Mouse (Mus musculus): Measurements from ENCODE around the gene Nlrc4. TPM values are rescaled to one million over a fixed set of nuclear protein-coding genes. Genes with fewer than 3 reads are reported as not detected.

Nlrc4 gene
- polyA plus RNA-seq (2015; fragmentation: Nextera tagmentation; extraction: Ambion mirVana): 8.6 and 9.5 TPM in 2 replicates

- no peaks in the 10 kb centered on the region for H3K9me3 ChIP-seq (ENCODE audit: control insufficient read depth, low read length)
- no peaks in the 10 kb centered on the region for H3K4me1 ChIP-seq (ENCODE audit: control insufficient read depth, insufficient read depth, low read length)
- peak; percentile 66 for ATAC-seq
- peak within 1 kb of the TSS; percentile 42 for H3K4me3 ChIP-seq (ENCODE audit: low read length)
- no peaks in the 10 kb centered on the region for H3K27me3 ChIP-seq (replicated peaks; ENCODE audit: control insufficient read depth, insufficient read depth, low read length)
- 48% methylated on average over 8 of the region's 8 CpGs for WGBS
- H3K4me2 ChIP-seq (ENCODE audit: low read depth, low read length): peak within 1 kb of the TSS; percentile 49
- peak within 1 kb of the TSS; percentile 93 for H3K27ac ChIP-seq (ENCODE audit: low read length)
- no peaks in the 10 kb centered on the region for H3K36me3 ChIP-seq (ENCODE audit: control insufficient read depth, insufficient read depth, low read length)
- peak within 1 kb of the TSS; percentile 54 for H3K9ac ChIP-seq (ENCODE audit: low read depth, low read length)
Measured at GRCm38 (mm10) chr17:74458711-74459408, at the start of gene Nlrc4. Gene Nlrc4 (minus strand): TSS chr17:74459142.

- H3K4me2 ChIP-seq (ENCODE audit: low read depth, low read length): no peak overlapping the region
- no peak for ATAC-seq
Measured at GRCm38 (mm10) chr17:74508600-74508999, 49.7 kb upstream of the Nlrc4 start.

GRCm38 (mm10) chr17:74507934-74508333 is 49.0 kb upstream of the Nlrc4 start:
- Histone ChIP-seq H3K9me3 (ENCODE audit: control insufficient read depth, low read length) (no peaks in the 10 kb centered on the region), H3K27ac (ENCODE audit: low read length) (no peak overlapping the region), H3K36me3 (ENCODE audit: control insufficient read depth, insufficient read depth, low read length) (no peaks in the 10 kb centered on the region), H3K9ac (ENCODE audit: low read depth, low read length) (no peak overlapping the region), H3K4me3 (ENCODE audit: low read length) (no peak overlapping the region), H3K27me3 (replicated peaks; ENCODE audit: control insufficient read depth, insufficient read depth, low read length) (no peaks in the 10 kb centered on the region), H3K4me1 (ENCODE audit: control insufficient read depth, insufficient read depth, low read length) (no peaks in the 10 kb centered on the region), H3K4me2 (ENCODE audit: low read depth, low read length) (no peak overlapping the region)
- no peak for ATAC-seq
- 74% methylated on average over 2 of the region's 2 CpGs for WGBS

More at GRCm38 (mm10) chr17:74508600-74508999, 49.7 kb upstream of the Nlrc4 start:
- Histone ChIP-seq H3K9me3 (ENCODE audit: control insufficient read depth, low read length) (no peaks in the 10 kb centered on the region), H3K4me1 (ENCODE audit: control insufficient read depth, insufficient read depth, low read length) (no peaks in the 10 kb centered on the region), H3K36me3 (ENCODE audit: control insufficient read depth, insufficient read depth, low read length) (no peaks in the 10 kb centered on the region), H3K27me3 (replicated peaks; ENCODE audit: control insufficient read depth, insufficient read depth, low read length) (no peaks in the 10 kb centered on the region), H3K4me3 (ENCODE audit: low read length) (no peak overlapping the region), H3K27ac (ENCODE audit: low read length) (no peak overlapping the region), H3K9ac (ENCODE audit: low read depth, low read length) (no peak overlapping the region)
- WGBS: 92% methylated on average over 3 of the region's 3 CpGs

GRCm38 (mm10) chr17:74501085-74501484 is 42.1 kb upstream of the Nlrc4 start:
- H3K4me2 ChIP-seq (ENCODE audit: low read depth, low read length): no peak overlapping the region
- no peak overlapping the region for H3K4me3 ChIP-seq (ENCODE audit: low read length)
- ATAC-seq: no peak
- H3K9me3 ChIP-seq (ENCODE audit: control insufficient read depth, low read length): no peaks in the 10 kb centered on the region
- no peaks in the 10 kb centered on the region for H3K4me1 ChIP-seq (ENCODE audit: control insufficient read depth, insufficient read depth, low read length)
- H3K27me3 ChIP-seq (replicated peaks; ENCODE audit: control insufficient read depth, insufficient read depth, low read length): no peaks in the 10 kb centered on the region
- H3K36me3 ChIP-seq (ENCODE audit: control insufficient read depth, insufficient read depth, low read length): peaks cover 6% of the 10 kb centered on the region
- H3K9ac ChIP-seq (ENCODE audit: low read depth, low read length): no peak overlapping the region
- no peak overlapping the region for H3K27ac ChIP-seq (ENCODE audit: low read length)

GRCm38 (mm10) chr17:74500204-74500603 is 41.3 kb upstream of the Nlrc4 start:
- no peak overlapping the region for H3K9ac ChIP-seq (ENCODE audit: low read depth, low read length)
- ATAC-seq: no peak
- H3K27ac ChIP-seq (ENCODE audit: low read length): no peak overlapping the region
- peaks cover 6% of the 10 kb centered on the region for H3K36me3 ChIP-seq (ENCODE audit: control insufficient read depth, insufficient read depth, low read length)
- no peak overlapping the region for H3K4me3 ChIP-seq (ENCODE audit: low read length)
- 62% methylated on average over 4 of the region's 4 CpGs for WGBS
- no peaks in the 10 kb centered on the region for H3K9me3 ChIP-seq (ENCODE audit: control insufficient read depth, low read length)
- H3K27me3 ChIP-seq (replicated peaks; ENCODE audit: control insufficient read depth, insufficient read depth, low read length): no peaks in the 10 kb centered on the region
- no peak overlapping the region for H3K4me2 ChIP-seq (ENCODE audit: low read depth, low read length)
- no peaks in the 10 kb centered on the region for H3K4me1 ChIP-seq (ENCODE audit: control insufficient read depth, insufficient read depth, low read length)

GRCm38 (mm10) chr17:74491565-74491964 is 32.6 kb upstream of the Nlrc4 start:
- Histone ChIP-seq H3K9ac (ENCODE audit: low read depth, low read length) (no peak overlapping the region), H3K9me3 (ENCODE audit: control insufficient read depth, low read length) (no peaks in the 10 kb centered on the region), H3K4me1 (ENCODE audit: control insufficient read depth, insufficient read depth, low read length) (peaks cover 6% of the 10 kb centered on the region; the same call in 1 of the 2 replicates), H3K4me3 (ENCODE audit: low read length) (no peak overlapping the region), H3K4me2 (ENCODE audit: low read depth, low read length) (no peak overlapping the region), H3K27ac (ENCODE audit: low read length) (no peak overlapping the region), H3K36me3 (ENCODE audit: control insufficient read depth, insufficient read depth, low read length) (peaks cover 3% of the 10 kb centered on the region), H3K27me3 (replicated peaks; ENCODE audit: control insufficient read depth, insufficient read depth, low read length) (no peaks in the 10 kb centered on the region)
- WGBS: 89% methylated on average over 3 of the region's 3 CpGs
- no peak for ATAC-seq

- no peaks in the 10 kb centered on the region for H3K9me3 ChIP-seq (ENCODE audit: control insufficient read depth, low read length)
- no peaks in the 10 kb centered on the region; the same call in none of the 2 replicates for H3K36me3 ChIP-seq (ENCODE audit: control insufficient read depth, insufficient read depth, low read length)
- peak overlapping the region; percentile 71 for H3K9ac ChIP-seq (ENCODE audit: low read depth, low read length)
- ATAC-seq: no peak
- peak overlapping the region; percentile 49 for H3K4me2 ChIP-seq (ENCODE audit: low read depth, low read length)
- H3K27ac ChIP-seq (ENCODE audit: low read length): peak overlapping the region; percentile 79
- H3K27me3 ChIP-seq (replicated peaks; ENCODE audit: control insufficient read depth, insufficient read depth, low read length): no peaks in the 10 kb centered on the region
- under 1% methylated on average over 12 of the region's 12 CpGs for WGBS
- peaks cover 6% of the 10 kb centered on the region; the same call in 1 of the 2 replicates for H3K4me1 ChIP-seq (ENCODE audit: control insufficient read depth, insufficient read depth, low read length)
- H3K4me3 ChIP-seq (ENCODE audit: low read length): peak overlapping the region; percentile 59
Measured at GRCm38 (mm10) chr17:74489901-74490220, 30.9 kb upstream of the Nlrc4 start.

GRCm38 (mm10) chr17:74489024-74489900 is 30.3 kb upstream of the Nlrc4 start, which contains the start of gene Yipf4:
Gene Yipf4 (plus strand): TSS chr17:74489493.
- WGBS: 5% methylated on average over 58 of the region's 58 CpGs
- no peaks in the 10 kb centered on the region for H3K27me3 ChIP-seq (replicated peaks; ENCODE audit: control insufficient read depth, insufficient read depth, low read length)
- peak within 1 kb of the TSS; percentile 79 for H3K27ac ChIP-seq (ENCODE audit: low read length)
- H3K9ac ChIP-seq (ENCODE audit: low read depth, low read length): peak within 1 kb of the TSS; percentile 71
- no peaks in the 10 kb centered on the region for H3K9me3 ChIP-seq (ENCODE audit: control insufficient read depth, low read length)
- no peaks in the 10 kb centered on the region; the same call in none of the 2 replicates for H3K36me3 ChIP-seq (ENCODE audit: control insufficient read depth, insufficient read depth, low read length)
- peak; percentile 100 for ATAC-seq
- H3K4me3 ChIP-seq (ENCODE audit: low read length): peak within 1 kb of the TSS; percentile 59
- peak within 1 kb of the TSS; percentile 49 for H3K4me2 ChIP-seq (ENCODE audit: low read depth, low read length)
- H3K4me1 ChIP-seq (ENCODE audit: control insufficient read depth, insufficient read depth, low read length): peaks cover 6% of the 10 kb centered on the region; the same call in 1 of the 2 replicates

GRCm38 (mm10) chr17:74480361-74481069 is 21.6 kb upstream of the Nlrc4 start:
- H3K27ac ChIP-seq (ENCODE audit: low read length): no peak overlapping the region
- no peaks in the 10 kb centered on the region for H3K9me3 ChIP-seq (ENCODE audit: control insufficient read depth, low read length)
- H3K27me3 ChIP-seq (replicated peaks; ENCODE audit: control insufficient read depth, insufficient read depth, low read length): no peaks in the 10 kb centered on the region
- no peaks in the 10 kb centered on the region for H3K4me1 ChIP-seq (ENCODE audit: control insufficient read depth, insufficient read depth, low read length)
- H3K9ac ChIP-seq (ENCODE audit: low read depth, low read length): no peak overlapping the region
- no peaks in the 10 kb centered on the region for H3K36me3 ChIP-seq (ENCODE audit: control insufficient read depth, insufficient read depth, low read length)
- no peak overlapping the region for H3K4me2 ChIP-seq (ENCODE audit: low read depth, low read length)
- WGBS: 85% methylated on average over 14 of the region's 14 CpGs
- no peak for ATAC-seq
- H3K4me3 ChIP-seq (ENCODE audit: low read length): no peak overlapping the region
